Mouse (Mus musculus) left cerebral cortex, postnatal 36 days (tissue): ENCODE data around the gene Tm6sf2. TPM values are rescaled to one million over a fixed set of nuclear protein-coding genes. Genes with fewer than 3 reads are reported as not detected.
A peak's percentile ranks its signal among the peaks of the same experiment; 100 is the strongest.
"Not testable (repeated sequence)": the region's sequence is repeated elsewhere in the genome, so short reads cannot be mapped to it uniquely, and the experiment has no call there.

Source experiments
- DNase-seq, 2 experiments: peaks; one replicate each; pipeline ENCODE4 v3.0.0; 2021 to 2022; ENCODE audit warnings: low spot score in 2 of 2, mixed read lengths in 1 of 2
- intact Hi-C: fragments of 180-260 bp; cut with DNase I; formaldehyde crosslinking; loops from one replicate; pipeline ENCODE4 v1.15.1; 2025
- total RNA-seq, 2 experiments: library from RNA; stranded (reverse); gene quantifications; 2 replicates each; pipeline ENCODE4 v1.2.3; 2021

Gene Tm6sf2
- 1 to 10 TPM; 1.5 TPM for total RNA-seq

- intact Hi-C loops: no loop called here
- no peak for DNase-seq
Observed at GRCm38 (mm10) chr8:70072441-70073069, at the start of gene Tm6sf2. TSS of gene Tm6sf2 (plus strand) at chr8:70072924.

GRCm38 (mm10) chr8:70023596-70023995 is 49.1 kb upstream of the Tm6sf2 start:
- intact Hi-C loops: no loop called here
- no peak for DNase-seq

GRCm38 (mm10) chr8:70026151-70026550 is 46.6 kb upstream of the Tm6sf2 start:
- intact Hi-C loops: no loop called here
- DNase-seq: no peak

- DNase-seq: no peak
- intact Hi-C loops: no loop called here
Observed at GRCm38 (mm10) chr8:70030255-70030654, 42.5 kb upstream of the Tm6sf2 start.

- no peak for DNase-seq
- intact Hi-C loops: no loop called here
Observed at GRCm38 (mm10) chr8:70037994-70038393, 34.7 kb upstream of the Tm6sf2 start.

- intact Hi-C loops: no loop called here
- no peak for DNase-seq
Observed at GRCm38 (mm10) chr8:70041885-70042546, 30.7 kb upstream of the Tm6sf2 start.

GRCm38 (mm10) chr8:70042583-70043455 is 29.9 kb upstream of the Tm6sf2 start, which contains the start of the genes Mau2 and Sugp1:
TSS of gene Mau2 (minus strand) at chr8:70042734.
TSS of gene Sugp1 (plus strand) at chr8:70042813.
- intact Hi-C loops: no loop called here
- peak; percentile 96 to 97 for DNase-seq

- intact Hi-C loops: no loop called here
Observed at GRCm38 (mm10) chr8:70043996-70044395, 28.7 kb upstream of the Tm6sf2 start.

GRCm38 (mm10) chr8:70049662-70050061 is 23.1 kb upstream of the Tm6sf2 start:
- intact Hi-C loops: no loop called here
- DNase-seq: no peak

More at GRCm38 (mm10) chr8:70043996-70044395, 28.7 kb upstream of the Tm6sf2 start:
- no peak for DNase-seq

GRCm38 (mm10) chr8:70050434-70050833 is 22.3 kb upstream of the Tm6sf2 start:
- DNase-seq, intact Hi-C loops: not testable (repeated sequence)

GRCm38 (mm10) chr8:70057721-70058120 is 15.0 kb upstream of the Tm6sf2 start:
- DNase-seq: no peak
- intact Hi-C loops: no loop called here

GRCm38 (mm10) chr8:70071836-70072440 is 786 bp upstream of the Tm6sf2 start:
- intact Hi-C loops: no loop called here

GRCm38 (mm10) chr8:70073120-70073519 is 396 bp downstream of the Tm6sf2 start:
- no peak for DNase-seq
- intact Hi-C loops: no loop called here

More at GRCm38 (mm10) chr8:70071836-70072440, 786 bp upstream of the Tm6sf2 start:
- DNase-seq: no peak

- intact Hi-C loops: no loop called here
- DNase-seq: no peak
Observed at GRCm38 (mm10) chr8:70073682-70074081, 958 bp downstream of the Tm6sf2 start.

- DNase-seq: no peak
- intact Hi-C loops: no loop called here
Observed at GRCm38 (mm10) chr8:70081976-70082375, 9.3 kb downstream of the Tm6sf2 start.

- intact Hi-C loops: no loop called here
- DNase-seq: peak in 1 of 2 experiments; percentile 80
Observed at GRCm38 (mm10) chr8:70083285-70083684, 10.6 kb downstream of the Tm6sf2 start, which contains the start of gene Hapln4. TSS of gene Hapln4 (plus strand) at chr8:70083457.

- intact Hi-C loops: loop anchor here (2.0 kb wide), 1 partner anchor 38 kb away; no protein-coding TSS in a partner anchor
- DNase-seq: peak in 1 of 2 experiments; percentile 34
Observed at GRCm38 (mm10) chr8:70084191-70085065, 11.7 kb downstream of the Tm6sf2 start.

- DNase-seq: no peak
- intact Hi-C loops: no loop called here
Observed at GRCm38 (mm10) chr8:70086151-70086550, 13.4 kb downstream of the Tm6sf2 start.

GRCm38 (mm10) chr8:70087237-70087636 is 14.5 kb downstream of the Tm6sf2 start:
- intact Hi-C loops: no loop called here
- DNase-seq: no peak
